Comparison of ENCODE assay signal across 15 mouse cellular contexts in genomic region chr2:172777774-172778173, GRCm38 (mm10).
DNase-seq lines count a peak whose midpoint lies in the region; TF ChIP-seq lines count a peak whose summit lies in the region.
"Had no signal": no experiment of that assay in that cellular context is flagged by ENCODE, and none has a peak within 500 bp of the region (broad histone marks: within the 10 kb centered on the region; RNA-seq: fewer than 3 reads in every experiment).

No protein-coding gene starts in this region.

- peak; percentile 54 for TF ChIP-seq CTCF in layer of hippocampus, adult 2 months (conservative IDR thresholded peaks at IDR 0.05)
- TF ChIP-seq CTCF in testis, adult 2 months (IDR thresholded peaks at IDR 0.05; ENCODE audit: control insufficient read depth, insufficient read depth, insufficient replicate concordance, low read depth, low read length): peak; percentile 58; the same call in 1 of the 2 replicates

- TF ChIP-seq POLR2A in testis, adult 2 months (IDR thresholded peaks at IDR 0.05; ENCODE audit: control insufficient read depth, low read depth, low read length): no peak

- H3K27me3 ChIP-seq in testis, adult 2 months (ENCODE audit: control insufficient read depth, insufficient read depth, low read length): no peaks in the 10 kb centered on the region
- H3K27me3 ChIP-seq in limb, embryonic 10.5 days (ENCODE audit: low read depth, poor library complexity, severe bottlenecking): peaks cover 47% of the 10 kb centered on the region
- H3K27me3 ChIP-seq: liver, embryonic 15.5 days had no signal

- H3K36me3 ChIP-seq in testis, adult 2 months (ENCODE audit: control insufficient read depth, insufficient read depth, low read length): no peaks in the 10 kb centered on the region
- no peaks in the 10 kb centered on the region for H3K36me3 ChIP-seq in limb, embryonic 10.5 days
- H3K36me3 ChIP-seq: G1E; hindbrain, embryonic 15.5 days; liver, embryonic 15.5 days had no signal

- H3K4me1 ChIP-seq in testis, adult 2 months (ENCODE audit: control insufficient read depth, insufficient read depth, low read length): no peaks in the 10 kb centered on the region
- peaks cover 22% of the 10 kb centered on the region for H3K4me1 ChIP-seq in limb, embryonic 10.5 days
- H3K4me1 ChIP-seq: hindbrain, embryonic 15.5 days; liver, embryonic 15.5 days; megakaryocyte, embryonic 14.5 days had no signal

- no peaks in the 10 kb centered on the region for H3K9me3 ChIP-seq in limb, embryonic 10.5 days (replicated peaks)
- H3K9me3 ChIP-seq: hindbrain, embryonic 15.5 days; liver, embryonic 15.5 days had no signal

- H3K27ac ChIP-seq in layer of hippocampus, adult 2 months: no peak overlapping the region
- no peak overlapping the region for H3K27ac ChIP-seq in testis, adult 2 months (ENCODE audit: control insufficient read depth, insufficient read depth, low read depth, low read length)
- H3K27ac ChIP-seq in limb, embryonic 10.5 days: no peak overlapping the region
- H3K27ac ChIP-seq: hindbrain, embryonic 15.5 days; liver, embryonic 15.5 days had no signal

- H3K4me3 ChIP-seq in layer of hippocampus, adult 2 months: no peak overlapping the region
- H3K4me3 ChIP-seq in testis, adult 2 months (ENCODE audit: control insufficient read depth, low read depth, low read length): no peak overlapping the region
- H3K4me3 ChIP-seq in limb, embryonic 10.5 days: no peak overlapping the region
- H3K4me3 ChIP-seq: hindbrain, embryonic 15.5 days; liver, embryonic 15.5 days; megakaryocyte, embryonic 14.5 days had no signal

- DNase-seq in layer of hippocampus, adult 2 months (ENCODE audit: low spot score in 2 of 2): no peak
- no peak for DNase-seq in layer of hippocampus, postnatal 10 days (ENCODE audit: low spot score in 2 of 2)
- no peak for DNase-seq in testis, postnatal 14 days (ENCODE audit: low spot score)
- DNase-seq in R1 (ENCODE audit: low read depth, low spot score): peak; percentile 54
- DNase-seq in embryo, embryonic 11 days: no peak
- no peak for DNase-seq in limb, embryonic 10.5 days (ENCODE audit: low spot score)
- DNase-seq: adrenal gland, postnatal 10 days; cerebellum, adult 9-10 months; gastrocnemius, postnatal 25 days; right cerebral cortex, postnatal 4 days had no signal

- 86% methylated on average over 2 of the region's 2 CpGs for WGBS in limb, embryonic 10.5 days
